Mouse (Mus musculus) midbrain, embryonic 11.5 days (tissue): ENCODE data around the gene Pelo. TPM values are rescaled to one million over a fixed set of nuclear protein-coding genes. Genes with fewer than 3 reads are reported as not detected.

Experiments used
- ATAC-seq: fragments of 200-750 bp; cut with Nextera tagmentation; 2 replicates; pipeline ENCODE4 v1.8.0; 2017; ENCODE audit warnings: moderate TSS enrichment, moderate library complexity; ENCODE audit not compliant: low FRiP score
- DNase-seq: peaks from one replicate; pipeline ENCODE4 v3.0.0; 2015; ENCODE audit warnings: low spot score; ENCODE audit errors: missing footprints
- H3K27ac ChIP-seq: fragments of 300-500 bp; sonication (generic); 2 replicates; pipeline ENCODE4 v1.5.1; 2014; ENCODE audit warnings: low read depth, low read length
- H3K27me3 ChIP-seq: fragments of 300-500 bp; sonication (generic); 2 replicates; pipeline ENCODE4 v1.6.1; 2014; ENCODE audit warnings: mild to moderate bottlenecking, low read length, moderate library complexity, mixed read lengths; ENCODE audit not compliant: control insufficient read depth, insufficient read depth
- H3K36me3 ChIP-seq: fragments of 300-500 bp; sonication (generic); 2 replicates; pipeline ENCODE4 v1.6.1; 2014; ENCODE audit warnings: mild to moderate bottlenecking, low read length, moderate library complexity, mixed read lengths; ENCODE audit not compliant: control insufficient read depth, insufficient read depth
- H3K4me1 ChIP-seq: fragments of 300-500 bp; sonication (generic); 2 replicates; pipeline ENCODE4 v1.6.1; 2014; ENCODE audit warnings: low read length; ENCODE audit not compliant: control insufficient read depth, insufficient read depth
- H3K4me2 ChIP-seq: fragments of 300-500 bp; sonication (generic); 2 replicates; pipeline ENCODE4 v1.6.1; 2014; ENCODE audit warnings: mild to moderate bottlenecking, moderate library complexity
- H3K4me3 ChIP-seq: fragments of 300-500 bp; sonication (generic); 2 replicates; pipeline ENCODE4 v1.5.1; 2014; ENCODE audit warnings: low read depth, low read length
- H3K9ac ChIP-seq: fragments of 300-500 bp; sonication (generic); 2 replicates; pipeline ENCODE4 v1.6.1; 2014; ENCODE audit warnings: low read length
- H3K9me3 ChIP-seq: fragments of 300-500 bp; sonication (generic); 2 replicates; pipeline ENCODE4 v1.6.1; 2016; ENCODE audit warnings: low read length; ENCODE audit not compliant: control insufficient read depth
- WGBS: fragments of 180-500 bp; shearing (Covaris S2); extraction: QIAGEN DNeasy Blood & Tissue Kit; methylation state at CpG from one replicate; pipeline ENCODE4 v1.1.7; 2014; 5-methylcytosine and 5-hydroxymethylcytosine counted together
- polyA plus RNA-seq: library from polyadenylated mRNA; unstranded; fragments of >200 nt; fragmentation: Nextera tagmentation; extraction: Ambion mirVana; gene quantifications from 2 replicates; pipeline ENCODE4 v1.2.1, GENCODE M21; 2014

The Pelo gene
- polyA plus RNA-seq, 1 experiment from 2014 or later, result 6.7 TPM

- Histone ChIP-seq H3K4me3 (peak overlapping the region; percentile 69), H3K9me3 (no peaks in the 10 kb centered on the region), H3K9ac (peak overlapping the region; percentile 82), H3K27ac (no peak overlapping the region), H3K36me3 (peaks cover 10% of the 10 kb centered on the region; the same call in 1 of the 2 replicates), H3K4me2 (peak overlapping the region; percentile 97), H3K4me1 (peaks cover 10% of the 10 kb centered on the region), H3K27me3 (no peaks in the 10 kb centered on the region)
- DNase-seq (peak; percentile 83), ATAC-seq (no peak)
- WGBS, result 67% methylated on average over 11 of the region's 11 CpGs
These were observed 979 bp downstream of the Pelo start for GRCm38 (mm10) chr13:115089020-115089394.

GRCm38 (mm10) chr13:115085974-115086373, 4.0 kb downstream of the Pelo start:
- Histone ChIP-seq H3K27ac (no peak overlapping the region), H3K36me3 (peaks cover 10% of the 10 kb centered on the region; the same call in 1 of the 2 replicates), H3K4me2 (no peak overlapping the region), H3K9me3 (no peaks in the 10 kb centered on the region), H3K4me3 (no peak overlapping the region), H3K9ac (no peak overlapping the region), H3K27me3 (no peaks in the 10 kb centered on the region), H3K4me1 (peaks cover 10% of the 10 kb centered on the region)
- 89% methylated on average over 6 of the region's 6 CpGs for WGBS
- ATAC-seq, result no peak
- DNase-seq, result peak; percentile 67

DNA sequence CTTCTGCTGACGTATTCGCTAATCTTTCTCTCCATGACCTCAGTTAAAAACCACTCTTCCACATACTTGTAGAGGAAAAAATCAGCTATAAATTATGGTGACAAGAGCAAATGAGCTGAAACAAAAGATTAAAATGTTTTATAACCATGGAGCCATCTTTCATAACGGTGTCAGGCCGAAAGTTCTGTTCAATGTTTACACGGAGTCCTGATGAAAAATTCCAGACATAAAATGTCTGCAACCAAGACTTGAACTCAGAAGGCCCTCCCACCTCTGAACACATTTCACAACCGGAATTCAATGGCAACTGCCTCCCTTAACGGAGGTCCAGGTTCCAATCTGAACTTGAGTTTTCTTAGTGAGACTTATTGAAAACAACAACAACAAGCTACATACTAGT, 7.6 kb downstream of the Pelo start:
- ATAC-seq, result no peak
- peaks cover 4% of the 10 kb centered on the region; the same call in 1 of the 2 replicates for H3K36me3 ChIP-seq
- WGBS, result 93% methylated on average over 7 of the region's 7 CpGs

GRCm38 (mm10) chr13:115079996-115080585, 9.9 kb downstream of the Pelo start:
- no peaks in the 10 kb centered on the region for H3K9me3 ChIP-seq
- H3K4me2 ChIP-seq, result no peak overlapping the region
- WGBS, result 93% methylated on average over 3 of the region's 3 CpGs
- no peak for ATAC-seq
- H3K4me1 ChIP-seq, result no peaks in the 10 kb centered on the region
- no peak overlapping the region for H3K27ac ChIP-seq
- no peak overlapping the region for H3K9ac ChIP-seq
- no peak overlapping the region for H3K4me3 ChIP-seq
- no peaks in the 10 kb centered on the region for H3K27me3 ChIP-seq
- H3K36me3 ChIP-seq, result no peaks in the 10 kb centered on the region
- DNase-seq, result peak; percentile 33

More for the DNA sequence above, 7.6 kb downstream of the Pelo start:
- Histone ChIP-seq H3K4me1 (no peaks in the 10 kb centered on the region), H3K4me2 (no peak overlapping the region), H3K9ac (no peak overlapping the region), H3K4me3 (no peak overlapping the region), H3K9me3 (no peaks in the 10 kb centered on the region), H3K27ac (no peak overlapping the region), H3K27me3 (no peaks in the 10 kb centered on the region)
- no peak for DNase-seq

- ATAC-seq, result no peak
These were observed 10.8 kb downstream of the Pelo start for GRCm38 (mm10) chr13:115078997-115079685.

GRCm38 (mm10) chr13:115077346-115078134, 12.4 kb downstream of the Pelo start:
- Histone ChIP-seq H3K4me2 (no peak overlapping the region), H3K9ac (no peak overlapping the region), H3K4me3 (no peak overlapping the region), H3K36me3 (no peaks in the 10 kb centered on the region), H3K27me3 (no peaks in the 10 kb centered on the region), H3K4me1 (no peaks in the 10 kb centered on the region), H3K9me3 (no peaks in the 10 kb centered on the region), H3K27ac (no peak overlapping the region)
- DNase-seq (peak; percentile 51), ATAC-seq (no peak)
- 88% methylated on average over 9 of the region's 9 CpGs for WGBS

More at GRCm38 (mm10) chr13:115078997-115079685, 10.8 kb downstream of the Pelo start:
- H3K4me2 ChIP-seq, result no peak overlapping the region
- H3K36me3 ChIP-seq, result no peaks in the 10 kb centered on the region
- H3K9ac ChIP-seq, result no peak overlapping the region
- no peaks in the 10 kb centered on the region for H3K9me3 ChIP-seq
- no peak overlapping the region for H3K4me3 ChIP-seq
- DNase-seq, result peak; percentile 57
- H3K27ac ChIP-seq, result no peak overlapping the region
- H3K27me3 ChIP-seq, result no peaks in the 10 kb centered on the region
- WGBS, result 81% methylated on average over 6 of the region's 6 CpGs
- no peaks in the 10 kb centered on the region for H3K4me1 ChIP-seq

DNA sequence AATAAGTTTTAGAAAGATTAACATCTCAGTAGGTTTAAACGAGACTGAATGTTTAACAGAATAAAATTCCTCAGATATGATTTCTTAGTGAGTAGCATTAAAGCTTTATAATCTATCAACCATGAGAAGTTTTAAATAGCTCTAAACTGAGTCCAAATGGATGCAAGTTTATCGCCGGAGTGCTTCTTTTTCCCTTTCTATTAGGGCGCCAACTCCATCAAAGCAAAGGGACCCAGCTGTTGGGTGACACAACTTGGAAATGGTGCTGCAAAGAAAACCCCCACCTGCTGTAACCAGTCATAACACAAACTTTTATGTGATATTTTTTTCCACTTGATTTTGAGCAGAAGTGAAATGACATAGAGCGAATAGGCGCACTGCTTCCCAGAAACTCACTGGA, 17.6 kb downstream of the Pelo start:
- no peaks in the 10 kb centered on the region for H3K9me3 ChIP-seq
- no peaks in the 10 kb centered on the region for H3K27me3 ChIP-seq
- DNase-seq (no peak), ATAC-seq (no peak)
- H3K4me3 ChIP-seq, result no peak overlapping the region
- no peak overlapping the region for H3K9ac ChIP-seq
- no peak overlapping the region for H3K27ac ChIP-seq
- H3K36me3 ChIP-seq, result no peaks in the 10 kb centered on the region
- H3K4me1 ChIP-seq, result no peaks in the 10 kb centered on the region
- H3K4me2 ChIP-seq, result no peak overlapping the region
- WGBS, result 90% methylated on average over 6 of the region's 6 CpGs

GRCm38 (mm10) chr13:115071431-115071830, 18.6 kb downstream of the Pelo start:
- Histone ChIP-seq H3K9ac (no peak overlapping the region), H3K36me3 (no peaks in the 10 kb centered on the region), H3K9me3 (no peaks in the 10 kb centered on the region), H3K27me3 (no peaks in the 10 kb centered on the region), H3K4me3 (no peak overlapping the region), H3K27ac (no peak overlapping the region), H3K4me1 (no peaks in the 10 kb centered on the region), H3K4me2 (no peak overlapping the region)
- ATAC-seq (no peak), DNase-seq (peak; percentile 6)
- 90% methylated on average over 3 of the region's 3 CpGs for WGBS

DNA sequence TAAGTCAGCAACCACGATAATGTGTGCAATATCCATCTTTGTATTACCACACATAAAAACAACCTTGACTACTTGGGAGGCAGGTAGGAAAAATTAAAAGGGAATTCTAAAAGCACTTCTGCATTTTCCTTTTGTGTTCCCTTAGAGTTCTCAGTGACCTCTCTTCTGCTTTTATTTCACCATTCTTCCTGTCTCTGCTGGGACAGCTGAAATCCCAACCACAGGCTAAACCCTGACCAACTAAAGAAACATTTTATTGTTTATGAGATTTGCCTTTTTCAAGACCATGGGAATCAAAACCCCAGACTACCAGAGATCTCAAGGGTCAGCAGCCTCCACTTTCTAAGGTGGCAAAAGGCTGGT, 22.0 kb downstream of the Pelo start:
- Histone ChIP-seq H3K4me2 (no peak overlapping the region), H3K27me3 (no peaks in the 10 kb centered on the region), H3K4me3 (no peak overlapping the region), H3K36me3 (no peaks in the 10 kb centered on the region), H3K4me1 (no peaks in the 10 kb centered on the region), H3K9ac (no peak overlapping the region), H3K27ac (no peak overlapping the region), H3K9me3 (no peaks in the 10 kb centered on the region)
- 91% methylated on average over 1 of the region's 1 CpGs for WGBS
- DNase-seq, result no peak
- no peak for ATAC-seq
